Mouse (Mus musculus) heart, embryonic 16.5 days (tissue): Measurements from ENCODE around the gene Gm21974. TPM values are rescaled to one million over a fixed set of nuclear protein-coding genes. Genes with fewer than 3 reads are reported as not detected.
A peak's percentile ranks its signal among the peaks of the same experiment; 100 is the strongest.

Experiments
- ATAC-seq: fragments of 200-750 bp; cut with Nextera tagmentation; replicated peaks from 2 replicates; pipeline ENCODE4 v1.8.0; 2017; ENCODE audit warnings: moderate number of reproducible peaks; ENCODE audit not compliant: insufficient read depth, low FRiP score; ENCODE audit errors: extremely low read depth
- H3K27ac ChIP-seq: fragments of 300-500 bp; sonication (generic); 2 replicates; pipeline ENCODE4 v1.5.1; 2014; ENCODE audit warnings: mild to moderate bottlenecking, low read length, control low read depth, moderate library complexity
- H3K27me3 ChIP-seq: fragments of 300-500 bp; sonication (generic); 2 replicates; pipeline ENCODE4 v1.6.1; 2014; ENCODE audit warnings: low read length, mixed read lengths; ENCODE audit not compliant: control insufficient read depth, insufficient read depth
- H3K36me3 ChIP-seq: fragments of 300-500 bp; sonication (generic); 2 replicates; pipeline ENCODE4 v1.6.1; 2014; ENCODE audit not compliant: control insufficient read depth, insufficient read depth
- H3K4me1 ChIP-seq: fragments of 300-500 bp; sonication (generic); 2 replicates; pipeline ENCODE4 v1.6.1; 2014; ENCODE audit warnings: low read length, mixed read lengths; ENCODE audit not compliant: control insufficient read depth, insufficient read depth
- H3K4me2 ChIP-seq: fragments of 300-500 bp; sonication (generic); 2 replicates; pipeline ENCODE4 v1.6.1; 2014; ENCODE audit warnings: low read depth, mild to moderate bottlenecking, control low read depth, low read length
- H3K4me3 ChIP-seq: fragments of 300-500 bp; sonication (generic); 2 replicates; pipeline ENCODE4 v1.5.1; 2014; ENCODE audit warnings: mild to moderate bottlenecking, control low read depth, low read length
- H3K9ac ChIP-seq: fragments of 300-500 bp; sonication (generic); 2 replicates; pipeline ENCODE4 v1.6.1; 2014; ENCODE audit warnings: low read length, control low read depth
- H3K9me3 ChIP-seq: fragments of 300-500 bp; sonication (generic); replicated peaks from 2 replicates; pipeline ENCODE4 v1.6.1; 2016; ENCODE audit warnings: low read length; ENCODE audit not compliant: control insufficient read depth
- WGBS: fragments of 180-500 bp; shearing (Covaris S2); extraction: QIAGEN DNeasy Blood & Tissue Kit; methylation state at CpG from one replicate; pipeline ENCODE4 v1.1.7; 2014; 5-methylcytosine and 5-hydroxymethylcytosine counted together
- polyA plus RNA-seq: library from polyadenylated mRNA; unstranded; fragments of >200 nt; fragmentation: Nextera tagmentation; extraction: Ambion mirVana; gene quantifications from 2 replicates; pipeline ENCODE4 v1.2.1, GENCODE M21; 2015

The Gm21974 gene
- polyA plus RNA-seq, 1 experiment from 2014 or later: not detected

DNA sequence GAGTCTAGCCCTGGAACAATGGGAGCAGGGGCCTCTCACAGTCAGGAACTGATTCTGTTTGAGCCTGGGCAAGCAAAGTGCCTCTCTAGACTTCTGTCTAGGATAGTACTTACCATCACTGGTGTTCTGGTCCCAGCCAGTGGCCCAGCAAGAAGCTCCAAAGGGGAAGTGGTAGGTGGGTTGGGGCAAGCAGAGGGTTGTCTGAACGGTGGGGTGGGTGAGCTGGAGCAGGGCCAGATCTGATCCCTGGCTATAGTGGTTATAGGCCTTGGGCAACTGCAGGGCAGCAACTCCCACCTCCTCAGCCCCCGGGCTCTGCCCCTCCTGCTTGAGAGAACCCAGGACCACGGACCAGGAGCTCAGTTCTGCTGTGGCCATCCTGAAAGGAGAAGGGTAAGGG lies 6.4 kb downstream of the Gm21974 start:
- Histone ChIP-seq H3K9ac (no peak overlapping the region), H3K4me1 (peaks cover 5% of the 10 kb centered on the region), H3K27me3 (no peaks in the 10 kb centered on the region), H3K9me3 (no peaks in the 10 kb centered on the region), H3K4me2 (no peak overlapping the region), H3K36me3 (peaks cover 30% of the 10 kb centered on the region), H3K4me3 (no peak overlapping the region), H3K27ac (no peak overlapping the region)
- 64% methylated on average over 3 of the region's 3 CpGs for WGBS
- no peak for ATAC-seq

DNA sequence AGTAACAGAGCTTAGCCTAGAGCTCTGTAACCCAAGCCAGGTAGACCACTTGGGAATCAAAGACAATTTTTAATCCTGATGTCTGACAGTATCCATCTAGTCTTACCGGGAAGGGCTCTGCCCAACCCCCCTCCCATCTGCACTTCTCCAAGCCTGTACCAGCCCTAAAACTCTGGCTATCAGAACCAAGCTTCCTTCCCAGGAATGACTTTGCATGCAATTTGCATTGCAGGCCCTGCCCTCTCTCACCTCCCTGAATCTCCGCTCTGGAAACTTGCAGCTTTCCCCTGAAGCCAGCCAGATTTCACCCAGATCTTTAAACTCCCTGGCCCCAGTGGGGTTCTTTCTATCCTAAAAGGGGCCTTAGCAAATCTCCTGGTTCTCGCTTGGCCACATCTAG lies 7.5 kb downstream of the Gm21974 start:
- no peak for ATAC-seq
- 78% methylated on average over 3 of the region's 3 CpGs for WGBS
- Histone ChIP-seq H3K27ac (no peak overlapping the region), H3K9me3 (no peaks in the 10 kb centered on the region), H3K27me3 (no peaks in the 10 kb centered on the region), H3K4me2 (no peak overlapping the region), H3K9ac (no peak overlapping the region), H3K4me3 (no peak overlapping the region), H3K4me1 (peaks cover 11% of the 10 kb centered on the region), H3K36me3 (peaks cover 36% of the 10 kb centered on the region)

- Histone ChIP-seq H3K4me1 (peaks cover 11% of the 10 kb centered on the region), H3K27ac (no peak overlapping the region), H3K9ac (no peak overlapping the region), H3K4me2 (no peak overlapping the region), H3K4me3 (no peak overlapping the region), H3K36me3 (peaks cover 38% of the 10 kb centered on the region), H3K9me3 (no peaks in the 10 kb centered on the region), H3K27me3 (no peaks in the 10 kb centered on the region)
- no peak for ATAC-seq
- WGBS: 75% methylated on average over 8 of the region's 8 CpGs
Measured at GRCm38 (mm10) chr7:127887191-127887590, 8.1 kb downstream of the Gm21974 start.

GRCm38 (mm10) chr7:127886551-127886950 lies 8.7 kb downstream of the Gm21974 start:
- WGBS: 84% methylated on average over 6 of the region's 6 CpGs
- Histone ChIP-seq H3K9ac (no peak overlapping the region), H3K27ac (no peak overlapping the region)

GRCm38 (mm10) chr7:127885951-127886350 lies 9.3 kb downstream of the Gm21974 start:
- no peak overlapping the region for H3K27ac ChIP-seq
- no peaks in the 10 kb centered on the region for H3K27me3 ChIP-seq
- peaks cover 50% of the 10 kb centered on the region for H3K36me3 ChIP-seq
- peaks cover 11% of the 10 kb centered on the region for H3K4me1 ChIP-seq
- H3K4me2 ChIP-seq: no peak overlapping the region
- no peak overlapping the region for H3K4me3 ChIP-seq
- 0 out of 2 replicates have a peak, but pooled peaks have one; percentile 38 for ATAC-seq
- no peaks in the 10 kb centered on the region for H3K9me3 ChIP-seq
- H3K9ac ChIP-seq: no peak overlapping the region
- 55% methylated on average over 6 of the region's 6 CpGs for WGBS

More at GRCm38 (mm10) chr7:127886551-127886950, 8.7 kb downstream of the Gm21974 start:
- Histone ChIP-seq H3K27me3 (no peaks in the 10 kb centered on the region), H3K4me3 (no peak overlapping the region), H3K9me3 (no peaks in the 10 kb centered on the region), H3K4me2 (no peak overlapping the region), H3K36me3 (peaks cover 44% of the 10 kb centered on the region), H3K4me1 (peaks cover 11% of the 10 kb centered on the region)
- no peak for ATAC-seq

DNA sequence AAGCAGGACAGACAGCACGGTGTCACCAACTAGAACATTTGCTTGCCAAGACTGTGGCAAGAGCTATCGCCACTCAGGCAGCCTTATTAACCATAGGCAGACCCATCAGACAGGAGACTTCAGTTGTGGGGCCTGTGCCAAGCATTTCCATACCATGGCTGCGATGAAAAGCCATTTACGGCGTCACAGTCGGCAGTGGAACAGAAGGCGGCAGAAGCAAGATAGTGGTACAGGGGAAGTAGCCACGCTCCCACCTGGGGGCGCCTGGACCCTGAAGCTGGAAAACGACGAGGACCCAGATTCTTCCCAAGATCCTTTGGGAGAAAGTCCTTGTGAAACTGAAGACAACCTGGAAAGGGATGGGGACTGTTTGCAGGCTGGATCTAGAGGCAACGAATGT lies 14.8 kb downstream of the Gm21974 start:
- H3K9ac ChIP-seq: no peak overlapping the region
- no peak overlapping the region for H3K4me3 ChIP-seq
- H3K9me3 ChIP-seq: no peaks in the 10 kb centered on the region
- H3K27me3 ChIP-seq: no peaks in the 10 kb centered on the region
- 72% methylated on average over 12 of the region's 12 CpGs for WGBS
- no peak overlapping the region for H3K4me2 ChIP-seq
- no peak for ATAC-seq
- H3K27ac ChIP-seq: no peak overlapping the region
- H3K36me3 ChIP-seq: peaks cover 62% of the 10 kb centered on the region
- H3K4me1 ChIP-seq: peaks cover 15% of the 10 kb centered on the region

GRCm38 (mm10) chr7:127879301-127879700 lies 16.0 kb downstream of the Gm21974 start:
- Histone ChIP-seq H3K9me3 (no peaks in the 10 kb centered on the region), H3K36me3 (peaks cover 54% of the 10 kb centered on the region), H3K27me3 (no peaks in the 10 kb centered on the region), H3K4me2 (no peak overlapping the region), H3K27ac (no peak overlapping the region), H3K4me3 (no peak overlapping the region), H3K4me1 (peaks cover 23% of the 10 kb centered on the region), H3K9ac (no peak overlapping the region)
- no peak for ATAC-seq
- 93% methylated on average over 9 of the region's 9 CpGs for whole genome bisulfite sequencing

GRCm38 (mm10) chr7:127876467-127877348 lies 18.5 kb downstream of the Gm21974 start, which contains the start of gene Zfp668:
Gene Zfp668, minus strand, starts transcription at chr7:127876828.
- peak within 1 kb of the TSS; percentile 76 for H3K4me2 ChIP-seq
- H3K9ac ChIP-seq: peak within 1 kb of the TSS; percentile 96
- WGBS: under 1% methylated on average over 60 of the region's 60 CpGs
- peak within 1 kb of the TSS; percentile 98 for H3K27ac ChIP-seq
- peak; percentile 62 for ATAC-seq
- no peaks in the 10 kb centered on the region for H3K9me3 ChIP-seq
- no peaks in the 10 kb centered on the region for H3K27me3 ChIP-seq
- H3K4me1 ChIP-seq: peaks cover 16% of the 10 kb centered on the region
- peak within 1 kb of the TSS; percentile 88 for H3K4me3 ChIP-seq
- peaks cover 32% of the 10 kb centered on the region for H3K36me3 ChIP-seq

GRCm38 (mm10) chr7:127876041-127876466 lies 19.2 kb downstream of the Gm21974 start, which contains the start of gene Zfp646:
Gene Zfp646, plus strand, starts transcription at chr7:127876221.
- Histone ChIP-seq H3K4me1 (peaks cover 16% of the 10 kb centered on the region), H3K4me3 (peak within 1 kb of the TSS; percentile 88), H3K4me2 (peak within 1 kb of the TSS; percentile 89), H3K9ac (peak within 1 kb of the TSS; percentile 96), H3K27me3 (no peaks in the 10 kb centered on the region), H3K36me3 (peaks cover 25% of the 10 kb centered on the region), H3K9me3 (no peaks in the 10 kb centered on the region), H3K27ac (peak within 1 kb of the TSS; percentile 98)
- whole genome bisulfite sequencing: under 1% methylated on average over 41 of the region's 41 CpGs
- ATAC-seq: peak; percentile 89
